Mouse (Mus musculus) midbrain, embryonic 14.5 days (tissue): Measurements from ENCODE around the gene Senp8. TPM values are rescaled to one million over a fixed set of nuclear protein-coding genes. Genes with fewer than 3 reads are reported as not detected.
"Not testable (repeated sequence)": the region's sequence is repeated elsewhere in the genome, so short reads cannot be mapped to it uniquely, and the experiment has no call there.

Experiments used
- ATAC-seq: fragments of 200-750 bp; cut with Nextera tagmentation; 2 replicates; pipeline ENCODE4 v1.8.0; 2017; ENCODE audit warnings: moderate number of reproducible peaks, moderate library complexity; ENCODE audit not compliant: low FRiP score, low TSS enrichment
- DNase-seq: peaks from one replicate; pipeline ENCODE4 v3.0.0-alpha.2; 2015
- H3K27ac ChIP-seq: fragments of 300-500 bp; sonication (generic); replicated peaks from 2 replicates; pipeline ENCODE4 v1.5.1; 2014; ENCODE audit warnings: mild to moderate bottlenecking, low read depth, low read length, moderate library complexity
- H3K27me3 ChIP-seq: fragments of 300-500 bp; sonication (generic); 2 replicates; pipeline ENCODE4 v1.6.1; 2014; ENCODE audit warnings: low read length, control low read depth, mixed read lengths; ENCODE audit not compliant: control insufficient read depth, insufficient read depth
- H3K36me3 ChIP-seq: fragments of 300-500 bp; sonication (generic); 2 replicates; pipeline ENCODE4 v1.6.1; 2014; ENCODE audit warnings: low read length, control low read depth; ENCODE audit not compliant: control insufficient read depth, insufficient read depth
- H3K4me1 ChIP-seq: fragments of 300-500 bp; sonication (generic); 2 replicates; pipeline ENCODE4 v1.6.1; 2014; ENCODE audit warnings: mild to moderate bottlenecking, antibody characterized with exemption, low read length, control low read depth; ENCODE audit not compliant: control insufficient read depth, insufficient read depth
- H3K4me2 ChIP-seq: fragments of 300-500 bp; sonication (generic); 2 replicates; pipeline ENCODE4 v1.6.1; 2014; ENCODE audit warnings: mild to moderate bottlenecking, low read length, moderate library complexity
- H3K4me3 ChIP-seq: fragments of 300-500 bp; sonication (generic); replicated peaks from 2 replicates; pipeline ENCODE4 v1.5.1; 2014; ENCODE audit warnings: low read depth, low read length
- H3K9ac ChIP-seq: fragments of 300-500 bp; sonication (generic); replicated peaks from 2 replicates; pipeline ENCODE4 v1.6.1; 2014; ENCODE audit warnings: mild to moderate bottlenecking, low read length, moderate library complexity
- H3K9me3 ChIP-seq: fragments of 300-500 bp; sonication (generic); 2 replicates; pipeline ENCODE4 v1.6.1; 2016; ENCODE audit warnings: low read length, control low read depth, mixed read lengths; ENCODE audit not compliant: control insufficient read depth
- WGBS: fragments of 180-500 bp; shearing (Covaris S2); extraction: QIAGEN DNeasy Blood & Tissue Kit; methylation state at CpG from one replicate; pipeline ENCODE4 v1.1.7; 2014; 5-methylcytosine and 5-hydroxymethylcytosine counted together
- polyA plus RNA-seq: library from polyadenylated mRNA; unstranded; fragments of >200 nt; fragmentation: Nextera tagmentation; extraction: Ambion mirVana; gene quantifications from 2 replicates; pipeline ENCODE4 v1.2.1, GENCODE M21; 2014

The Senp8 gene
- polyA plus RNA-seq = 12.9 and 16.4 TPM in 2 replicates

DNA sequence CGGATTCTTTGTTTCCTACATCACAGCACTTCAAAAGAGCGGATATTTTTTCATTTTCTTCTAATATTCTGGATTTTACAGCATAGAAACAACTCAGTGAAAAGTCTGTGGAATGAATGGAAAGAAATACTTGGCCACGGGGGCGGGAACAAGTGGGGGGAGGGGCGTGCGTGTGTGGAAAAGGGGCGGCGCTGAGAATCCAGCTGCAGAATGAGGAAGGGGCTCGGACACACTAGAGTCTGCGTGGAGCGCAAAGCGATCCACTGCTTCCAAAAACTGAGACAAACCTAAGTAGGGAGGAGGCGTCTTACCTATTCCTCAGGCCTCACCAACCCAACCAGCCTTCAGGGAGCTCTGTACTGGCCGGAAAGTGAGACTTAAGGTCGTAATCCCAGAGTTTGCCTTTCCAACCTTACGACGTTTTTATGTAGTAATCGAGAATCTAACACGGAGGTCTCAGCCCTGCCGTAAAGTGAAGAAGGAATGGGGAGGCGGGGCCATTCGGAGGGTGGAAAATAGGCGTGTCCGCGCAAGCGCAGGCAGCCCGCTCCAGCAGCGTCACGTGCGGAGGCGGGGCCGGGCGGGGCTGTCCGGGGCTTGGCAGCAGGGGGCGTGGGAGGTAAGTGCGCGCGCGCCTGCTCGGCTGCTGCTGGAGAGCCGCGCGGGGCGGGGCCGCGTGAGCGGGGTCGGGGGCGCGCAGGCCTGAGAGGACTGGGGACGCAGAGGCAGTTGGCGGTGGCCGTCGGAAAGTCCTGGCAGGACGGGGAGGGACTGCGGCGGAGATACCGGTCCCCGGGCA is at the start of gene Senp8, which contains the start of gene Myo9a:
Gene Senp8 (minus strand): TSS at position 444 of the 799 bp plus-strand sequence.
Gene Myo9a (plus strand): TSS at position 630 of the 799 bp plus-strand sequence.
- H3K4me3 ChIP-seq = peak within 1 kb of the TSS; percentile 87

DNA sequence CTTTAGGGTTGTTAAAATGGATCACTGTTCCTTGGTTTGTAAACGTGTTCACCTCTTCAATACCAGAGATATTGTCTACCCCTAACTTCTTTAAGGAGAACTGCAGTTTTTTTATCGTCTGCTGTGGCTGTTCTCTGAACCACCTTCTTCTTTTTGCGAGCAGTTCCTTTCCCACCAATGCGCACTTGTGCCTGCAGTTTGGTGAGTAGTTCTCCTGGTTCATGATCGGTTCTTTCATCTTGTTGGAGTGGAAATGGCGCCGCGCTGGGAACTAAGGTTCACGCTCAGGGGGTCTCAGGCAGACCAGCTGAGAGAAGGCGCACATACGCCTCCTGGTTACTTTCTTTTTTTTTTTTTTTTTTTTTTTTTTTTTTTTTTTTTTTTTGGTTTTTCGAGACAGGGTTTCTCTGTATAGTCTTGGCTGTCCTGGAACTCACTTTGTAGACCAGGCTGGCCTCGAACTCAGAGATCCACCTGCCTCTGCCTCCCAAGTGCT is 16.5 kb upstream of the Senp8 start:
- DNase-seq, H3K9me3 ChIP-seq, H3K27ac ChIP-seq, H3K9ac ChIP-seq, H3K4me3 ChIP-seq, H3K36me3 ChIP-seq, H3K4me2 ChIP-seq, H3K27me3 ChIP-seq, ATAC-seq, H3K4me1 ChIP-seq: not testable (repeated sequence)
- WGBS = 92% methylated on average over 12 of the region's 13 CpGs

More for the DNA sequence above, at the start of gene Senp8, which contains the start of gene Myo9a:
- Histone ChIP-seq H3K36me3 (no peaks in the 10 kb centered on the region), H3K9me3 (no peaks in the 10 kb centered on the region), H3K27ac (peak within 1 kb of the TSS; percentile 93), H3K4me2 (peak within 1 kb of the TSS; percentile 76), H3K4me1 (peaks cover 19% of the 10 kb centered on the region), H3K9ac (peak within 1 kb of the TSS; percentile 92), H3K27me3 (no peaks in the 10 kb centered on the region)
- DNase-seq (peak; percentile 99), ATAC-seq (peak; percentile 96)
- WGBS = under 1% methylated on average over 59 of the region's 59 CpGs

DNA sequence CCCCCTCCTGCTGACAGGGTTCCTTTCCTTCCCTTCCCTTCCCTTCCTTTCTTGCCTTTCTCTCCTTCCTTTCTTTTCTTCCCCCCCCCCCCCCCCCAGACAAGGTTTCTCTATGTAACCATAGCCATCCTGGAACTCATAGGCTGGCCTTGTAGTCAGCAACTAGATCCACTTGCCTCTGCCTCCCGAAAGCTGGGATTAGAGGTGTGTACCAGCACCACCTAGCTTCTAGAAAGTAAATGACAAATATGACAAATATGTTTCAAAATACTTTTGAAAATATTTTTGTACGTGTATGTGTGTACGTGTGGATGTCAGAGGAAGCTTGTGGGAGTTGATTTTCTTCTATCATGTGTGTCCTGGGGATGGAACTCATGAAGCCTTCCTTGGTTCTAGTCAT is 10.0 kb upstream of the Senp8 start:
- H3K9me3 ChIP-seq = no peaks in the 10 kb centered on the region
- H3K9ac ChIP-seq = no peak overlapping the region
- H3K36me3 ChIP-seq = no peaks in the 10 kb centered on the region
- H3K4me3 ChIP-seq = no peak overlapping the region
- H3K4me2 ChIP-seq = no peak overlapping the region
- ATAC-seq = no peak
- WGBS = 78% methylated on average over 3 of the region's 3 CpGs
- no peaks in the 10 kb centered on the region for H3K4me1 ChIP-seq
- DNase-seq = peak; percentile 17
- no peak overlapping the region for H3K27ac ChIP-seq
- H3K27me3 ChIP-seq = no peaks in the 10 kb centered on the region

DNA sequence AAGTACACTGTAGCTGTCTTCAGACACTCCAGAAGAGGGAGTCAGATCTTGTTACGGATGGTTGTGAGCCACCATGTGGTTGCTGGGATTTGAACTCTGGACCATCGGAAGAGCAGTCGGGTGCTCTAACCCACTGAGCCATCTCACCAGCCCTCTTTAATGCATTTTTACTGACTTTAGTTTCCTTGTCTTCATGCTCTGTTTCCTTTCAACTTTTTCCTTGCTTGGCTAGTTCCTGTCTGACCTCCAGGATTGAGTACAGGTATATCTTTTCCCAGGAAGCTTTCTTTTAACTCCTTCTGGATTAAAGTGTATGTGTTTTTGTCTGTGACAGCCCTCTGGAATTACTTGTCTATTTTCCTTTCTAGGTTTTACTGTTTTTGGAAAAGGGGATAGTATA is 6.5 kb upstream of the Senp8 start:
- 93% methylated on average over 2 of the region's 3 CpGs for WGBS
- not testable (repeated sequence) for H3K36me3 ChIP-seq, ATAC-seq

DNA sequence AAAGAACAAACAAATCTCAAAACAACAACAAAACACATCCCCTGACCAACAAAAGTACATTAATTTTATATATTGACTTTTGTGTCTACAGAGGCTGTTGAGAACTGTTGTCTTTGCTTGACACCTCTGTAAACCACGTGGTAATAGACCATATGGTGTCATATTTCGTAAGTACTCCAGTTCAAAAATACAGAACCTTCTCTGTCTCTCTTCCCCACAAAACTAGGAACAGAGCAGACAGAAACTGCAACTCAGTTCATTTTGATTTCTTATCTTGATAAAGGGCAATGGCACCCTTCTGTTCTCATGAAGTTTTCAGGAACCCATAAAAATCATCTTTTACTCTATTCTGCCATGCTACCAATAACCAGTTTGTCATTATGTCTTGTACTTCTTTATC is 4.7 kb upstream of the Senp8 start:
- ATAC-seq = no peak
- WGBS = 80% methylated on average over 2 of the region's 2 CpGs
- no peak overlapping the region for H3K27ac ChIP-seq
- H3K9ac ChIP-seq = no peak overlapping the region
- H3K4me2 ChIP-seq = no peak overlapping the region
- DNase-seq = no peak
- peaks cover 10% of the 10 kb centered on the region for H3K4me1 ChIP-seq
- H3K27me3 ChIP-seq = no peaks in the 10 kb centered on the region
- no peak overlapping the region for H3K4me3 ChIP-seq
- no peaks in the 10 kb centered on the region for H3K36me3 ChIP-seq
- no peaks in the 10 kb centered on the region for H3K9me3 ChIP-seq

More for the DNA sequence above, 6.5 kb upstream of the Senp8 start:
- not testable (repeated sequence) for H3K4me1 ChIP-seq, H3K4me3 ChIP-seq, H3K9ac ChIP-seq, H3K27ac ChIP-seq, DNase-seq, H3K9me3 ChIP-seq, H3K27me3 ChIP-seq, H3K4me2 ChIP-seq

DNA sequence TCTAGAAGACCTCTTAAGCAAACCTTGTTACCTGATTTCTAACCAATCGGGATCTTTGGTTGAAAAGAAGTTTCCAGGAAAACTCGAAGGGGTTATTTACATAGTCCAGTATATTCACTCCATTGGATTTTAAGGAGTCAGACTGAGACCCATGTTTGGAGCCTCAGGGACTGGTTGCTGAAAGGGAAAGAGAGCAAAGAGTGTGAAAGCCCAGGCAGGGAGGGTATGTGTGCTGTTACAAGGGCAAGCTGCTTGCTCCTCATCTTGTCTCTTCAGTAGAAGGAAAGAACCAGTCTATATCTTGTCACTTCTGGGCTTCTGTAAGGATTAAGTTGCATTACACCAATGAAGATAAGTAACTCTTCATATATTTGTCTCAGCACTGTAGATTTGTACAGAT is 1.5 kb upstream of the Senp8 start:
- WGBS = 4% methylated on average over 2 of the region's 2 CpGs
- no peaks in the 10 kb centered on the region for H3K9me3 ChIP-seq
- ATAC-seq (no peak), DNase-seq (peak; percentile 22)
- H3K27me3 ChIP-seq = no peaks in the 10 kb centered on the region
- H3K27ac ChIP-seq = peak overlapping the region; percentile 93
- H3K9ac ChIP-seq = peak overlapping the region; percentile 92
- H3K4me1 ChIP-seq = peaks cover 19% of the 10 kb centered on the region
- peak overlapping the region; percentile 87 for H3K4me3 ChIP-seq
- no peaks in the 10 kb centered on the region for H3K36me3 ChIP-seq
- H3K4me2 ChIP-seq = peak overlapping the region; percentile 75

DNA sequence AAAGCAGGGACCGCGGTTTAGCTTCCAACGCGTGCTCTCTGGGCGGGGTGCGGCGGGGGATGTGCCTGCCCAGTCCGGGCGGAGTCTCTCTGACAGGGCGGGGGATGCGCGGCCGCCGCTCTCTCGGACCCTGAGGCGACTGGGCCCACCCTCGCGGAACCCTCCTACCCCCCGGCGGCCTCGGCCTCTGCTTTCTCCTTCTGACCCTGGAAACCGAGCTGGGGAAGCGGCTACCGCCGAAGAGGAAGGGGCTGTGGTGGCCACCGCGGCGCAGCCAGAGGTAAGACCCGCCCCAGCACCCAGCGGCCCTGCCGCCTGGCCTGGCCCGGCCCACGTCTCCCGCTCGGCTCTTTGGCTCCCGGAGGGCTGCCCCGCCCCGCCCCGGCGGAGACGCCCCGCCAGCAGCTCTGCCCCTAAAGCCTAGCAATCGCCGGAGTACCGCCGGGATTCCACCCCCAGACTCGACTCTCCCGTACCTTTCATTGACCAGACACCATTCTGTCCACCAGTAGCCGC is 614 bp upstream of the Senp8 start:
- peak; percentile 92 for ATAC-seq
- no peaks in the 10 kb centered on the region for H3K9me3 ChIP-seq
- WGBS = under 1% methylated on average over 48 of the region's 49 CpGs
- peak overlapping the region; percentile 87 for H3K4me3 ChIP-seq
- no peaks in the 10 kb centered on the region for H3K36me3 ChIP-seq
- H3K27me3 ChIP-seq = no peaks in the 10 kb centered on the region
- H3K27ac ChIP-seq = peak overlapping the region; percentile 93
- H3K4me2 ChIP-seq = peak overlapping the region; percentile 75
- peak overlapping the region; percentile 92 for H3K9ac ChIP-seq
- DNase-seq = peak; percentile 74
- peaks cover 19% of the 10 kb centered on the region for H3K4me1 ChIP-seq

DNA sequence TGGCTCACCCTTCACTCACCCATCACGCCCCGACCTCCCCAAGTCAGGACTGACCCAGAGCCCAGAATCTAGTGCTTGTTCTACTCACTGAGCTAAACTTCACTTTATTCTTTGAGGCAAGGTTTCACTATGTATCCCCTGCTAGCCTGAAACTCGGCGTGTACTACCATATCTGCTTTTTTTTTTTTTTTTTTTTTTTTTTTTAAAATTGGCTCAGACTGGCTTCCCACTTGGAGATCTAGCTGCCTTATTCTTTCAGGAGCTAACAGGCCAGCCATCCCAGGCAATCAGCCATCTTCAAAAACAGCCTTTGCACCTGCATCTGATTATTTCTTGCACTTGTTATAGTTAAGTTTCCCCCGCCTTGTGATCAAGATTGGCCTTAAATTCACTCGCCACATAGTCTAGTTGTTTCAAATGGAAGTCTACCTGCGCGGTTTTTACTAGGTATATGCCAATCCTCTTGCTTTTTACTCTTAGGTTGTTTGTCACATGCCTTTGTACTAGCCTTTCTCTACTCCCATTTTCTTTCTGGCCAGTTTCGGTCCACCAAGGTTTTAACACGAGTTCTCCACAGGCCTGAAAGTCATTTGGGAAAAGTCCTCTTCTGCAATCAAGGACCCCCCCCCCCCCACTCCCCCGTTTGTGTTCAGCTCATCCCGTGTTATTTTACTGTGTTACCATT is 787 bp downstream of the Senp8 start:
- H3K27ac ChIP-seq = peak overlapping the region; percentile 93
- peaks cover 19% of the 10 kb centered on the region for H3K4me1 ChIP-seq
- peak overlapping the region; percentile 76 for H3K4me2 ChIP-seq
- H3K27me3 ChIP-seq = no peaks in the 10 kb centered on the region
- H3K9ac ChIP-seq = peak overlapping the region; percentile 68
- DNase-seq (peak; percentile 23), ATAC-seq (no peak)
- WGBS = 36% methylated on average over 12 of the region's 12 CpGs
- peak overlapping the region; percentile 87 for H3K4me3 ChIP-seq
- no peaks in the 10 kb centered on the region for H3K36me3 ChIP-seq
- H3K9me3 ChIP-seq = no peaks in the 10 kb centered on the region
